Mouse (Mus musculus): ENCODE results near the gene Pabpn1l. TPM values are rescaled to one million over a fixed set of nuclear protein-coding genes. Genes with fewer than 3 reads are reported as not detected.

Gene Pabpn1l
- polyA plus RNA-seq, 1 experiment from 2014 or later: not detected

DNA sequence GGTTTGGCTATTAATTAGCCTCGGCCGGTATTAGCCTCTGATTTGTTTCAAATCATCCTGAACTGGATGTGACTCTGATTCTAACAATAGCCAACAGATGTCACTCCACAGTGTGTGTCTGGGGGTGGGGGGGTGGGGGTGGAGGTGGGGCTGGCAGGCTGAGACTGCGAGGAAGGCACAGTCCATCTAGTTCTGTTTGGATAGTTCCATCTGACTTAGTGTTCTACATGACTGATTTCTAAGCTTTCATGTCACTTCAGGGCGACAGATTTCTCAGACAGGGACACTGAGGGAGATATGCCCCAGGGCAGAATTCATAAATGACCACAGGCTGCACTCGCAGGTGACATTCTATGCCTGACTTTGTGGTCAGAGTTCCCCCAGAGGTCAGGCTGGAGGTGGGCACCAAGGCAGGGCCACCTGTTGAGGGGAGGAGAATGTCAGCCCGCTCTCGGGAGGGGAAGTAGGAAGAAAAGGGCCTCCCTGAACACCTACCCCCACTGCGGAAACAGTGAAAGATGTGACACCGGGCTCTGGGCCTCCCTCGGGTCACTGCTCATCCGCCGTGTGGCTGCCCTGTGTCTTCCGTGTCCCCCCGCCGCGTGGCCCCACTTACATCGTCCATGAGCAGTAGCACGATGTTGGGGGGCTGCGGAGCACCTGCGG is 11.8 kb downstream of the Pabpn1l start:
- peaks cover 21% of the 10 kb centered on the region for H3K4me1 ChIP-seq (replicated peaks)
- H3K9ac ChIP-seq (replicated peaks): peak overlapping the region; percentile 72
- 2% methylated on average over 20 of the region's 20 CpGs for WGBS
- H3K9me3 ChIP-seq: no peaks in the 10 kb centered on the region
- no peaks in the 10 kb centered on the region for H3K27me3 ChIP-seq
- peak overlapping the region; percentile 74 for H3K27ac ChIP-seq
- peak overlapping the region; percentile 61 for H3K4me3 ChIP-seq (replicated peaks)
- H3K36me3 ChIP-seq: 0 out of 2 replicates have a peak, but pooled peaks cover 7% of the 10 kb centered on the region
- peak overlapping the region; percentile 93 for H3K4me2 ChIP-seq (replicated peaks)
- peak; percentile 12; the same call in 1 of the 2 replicates for ATAC-seq

DNA sequence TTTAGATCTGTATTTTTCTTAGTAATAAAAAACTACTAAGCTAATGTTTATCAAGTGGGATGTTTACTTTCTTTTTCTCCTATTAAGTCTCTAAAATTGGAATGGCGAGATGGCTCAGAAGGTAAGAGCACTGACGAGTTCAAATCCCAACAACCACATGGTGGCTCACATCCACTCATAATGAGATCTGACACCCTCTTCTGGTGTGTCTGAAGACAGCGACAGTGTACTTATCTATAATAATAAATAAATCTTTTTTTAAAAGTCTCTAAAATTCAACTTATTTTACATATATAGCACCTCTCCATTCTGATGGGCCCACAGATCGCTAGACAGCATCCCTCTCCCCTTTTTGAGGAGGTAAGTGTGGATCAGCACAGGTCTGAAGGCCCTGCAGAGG is 12.3 kb downstream of the Pabpn1l start:
- Histone ChIP-seq H3K27ac (no peak overlapping the region), H3K9me3 (no peaks in the 10 kb centered on the region), H3K4me1 (replicated peaks) (peaks cover 21% of the 10 kb centered on the region), H3K27me3 (no peaks in the 10 kb centered on the region), H3K4me3 (replicated peaks) (0 out of 2 replicates have a peak overlapping the region, but pooled peaks have one; percentile 61), H3K9ac (replicated peaks) (no peak overlapping the region), H3K36me3 (0 out of 2 replicates have a peak, but pooled peaks cover 5% of the 10 kb centered on the region), H3K4me2 (replicated peaks) (peak overlapping the region; percentile 93)
- 57% methylated on average over 4 of the region's 4 CpGs for WGBS
- no peak for ATAC-seq

DNA sequence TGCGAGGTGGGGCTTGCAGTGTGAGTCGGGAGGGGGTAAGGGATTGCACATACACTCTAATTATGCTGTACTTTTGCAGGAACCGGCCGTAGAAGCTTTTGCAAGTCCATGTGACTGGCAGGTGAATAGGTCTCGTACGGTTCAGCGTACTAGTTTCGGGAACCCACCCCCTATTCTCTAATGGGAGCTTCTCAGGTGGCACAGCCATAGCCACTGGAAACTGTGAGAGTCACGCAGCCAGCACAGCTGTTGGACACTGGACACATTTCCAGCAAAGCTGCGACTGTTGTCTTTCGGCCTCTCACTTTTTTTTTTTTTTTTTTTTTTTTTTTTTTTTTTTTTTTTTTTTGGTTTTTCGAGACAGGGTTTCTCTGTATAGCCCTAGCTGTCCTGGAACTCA is 15.7 kb downstream of the Pabpn1l start:
- Histone ChIP-seq H3K4me1 (replicated peaks) (peaks cover 9% of the 10 kb centered on the region), H3K27me3 (no peaks in the 10 kb centered on the region), H3K4me2 (replicated peaks) (no peak overlapping the region), H3K36me3 (no peaks in the 10 kb centered on the region), H3K4me3 (replicated peaks) (no peak overlapping the region), H3K9ac (replicated peaks) (no peak overlapping the region), H3K9me3 (no peaks in the 10 kb centered on the region), H3K27ac (no peak overlapping the region)
- ATAC-seq: no peak
- 89% methylated on average over 11 of the region's 12 CpGs for WGBS

DNA sequence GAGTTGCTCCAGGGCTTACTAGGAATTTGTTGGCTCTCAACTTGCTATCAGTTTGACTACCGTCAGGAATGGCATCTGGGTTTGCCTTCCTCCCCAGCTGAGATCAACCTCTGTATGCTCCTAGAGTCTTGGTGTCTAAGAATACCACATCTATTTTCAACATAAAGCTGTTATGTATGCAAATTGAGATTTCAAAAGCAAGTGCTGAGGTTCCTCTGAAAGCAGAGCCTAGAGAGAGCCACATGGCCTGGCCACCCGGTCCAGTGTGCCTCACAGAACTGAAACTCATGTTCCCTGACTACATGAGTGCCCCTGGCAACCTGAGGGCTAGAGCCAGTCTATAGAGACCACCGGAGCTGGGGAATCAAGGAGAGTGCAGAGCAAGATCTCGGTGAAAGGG is 17.2 kb downstream of the Pabpn1l start:
- Histone ChIP-seq H3K4me3 (replicated peaks) (no peak overlapping the region), H3K9me3 (no peaks in the 10 kb centered on the region), H3K27ac (no peak overlapping the region), H3K4me1 (replicated peaks) (peaks cover 2% of the 10 kb centered on the region), H3K27me3 (no peaks in the 10 kb centered on the region), H3K4me2 (replicated peaks) (no peak overlapping the region), H3K9ac (replicated peaks) (no peak overlapping the region), H3K36me3 (no peaks in the 10 kb centered on the region)
- WGBS: 85% methylated on average over 4 of the region's 4 CpGs
- no peak for ATAC-seq

DNA sequence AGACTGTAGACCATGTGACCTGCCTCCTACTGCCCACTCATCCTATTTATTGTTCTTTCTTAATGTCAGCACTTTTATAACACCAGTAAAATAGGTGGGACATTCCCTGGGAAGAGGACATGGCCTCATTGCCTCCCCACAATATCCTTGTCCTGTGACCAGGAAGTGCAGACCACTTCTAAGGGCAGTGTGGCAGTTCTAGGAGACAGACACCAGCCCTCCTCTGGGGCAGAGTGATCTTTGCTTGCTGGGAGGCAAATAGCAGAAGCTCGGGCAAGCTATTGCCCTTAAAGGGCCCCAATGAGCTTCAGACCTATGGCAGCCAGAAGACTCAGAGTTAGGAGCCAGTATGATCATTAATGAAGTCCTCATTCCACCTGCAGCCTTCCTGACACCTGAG is 17.9 kb downstream of the Pabpn1l start:
- Histone ChIP-seq H3K27ac (no peak overlapping the region), H3K9ac (replicated peaks) (no peak overlapping the region), H3K9me3 (no peaks in the 10 kb centered on the region), H3K4me2 (replicated peaks) (no peak overlapping the region), H3K4me3 (replicated peaks) (no peak overlapping the region), H3K27me3 (no peaks in the 10 kb centered on the region), H3K36me3 (no peaks in the 10 kb centered on the region), H3K4me1 (replicated peaks) (no peaks in the 10 kb centered on the region)
- WGBS: 65% methylated on average over 1 of the region's 1 CpGs
- no peak for ATAC-seq

DNA sequence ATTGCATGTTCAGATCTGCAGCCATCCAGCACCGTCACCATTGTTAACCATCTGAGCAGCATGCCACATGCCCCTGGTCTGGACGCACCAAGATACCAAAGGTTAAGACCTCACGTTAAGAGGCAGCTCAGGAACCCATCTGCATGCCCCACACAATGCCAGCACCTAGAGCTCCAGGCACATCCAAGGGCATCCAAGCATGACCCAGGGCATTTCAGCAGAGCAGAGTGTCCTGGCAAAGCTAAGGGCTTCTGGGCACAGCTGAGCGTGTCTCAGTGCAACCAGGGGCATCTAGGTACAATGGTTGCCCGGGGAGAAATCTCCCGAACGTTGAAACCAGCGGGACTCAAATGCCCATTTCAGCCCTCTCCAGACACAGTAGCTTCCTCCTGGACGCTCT is 21.9 kb downstream of the Pabpn1l start:
- no peaks in the 10 kb centered on the region for H3K27me3 ChIP-seq
- H3K4me3 ChIP-seq (replicated peaks): no peak overlapping the region
- no peak for ATAC-seq
- no peaks in the 10 kb centered on the region for H3K4me1 ChIP-seq (replicated peaks)
- H3K36me3 ChIP-seq: no peaks in the 10 kb centered on the region
- no peak overlapping the region for H3K27ac ChIP-seq
- H3K4me2 ChIP-seq (replicated peaks): no peak overlapping the region
- WGBS: 90% methylated on average over 9 of the region's 9 CpGs
- no peaks in the 10 kb centered on the region for H3K9me3 ChIP-seq
- H3K9ac ChIP-seq (replicated peaks): no peak overlapping the region

DNA sequence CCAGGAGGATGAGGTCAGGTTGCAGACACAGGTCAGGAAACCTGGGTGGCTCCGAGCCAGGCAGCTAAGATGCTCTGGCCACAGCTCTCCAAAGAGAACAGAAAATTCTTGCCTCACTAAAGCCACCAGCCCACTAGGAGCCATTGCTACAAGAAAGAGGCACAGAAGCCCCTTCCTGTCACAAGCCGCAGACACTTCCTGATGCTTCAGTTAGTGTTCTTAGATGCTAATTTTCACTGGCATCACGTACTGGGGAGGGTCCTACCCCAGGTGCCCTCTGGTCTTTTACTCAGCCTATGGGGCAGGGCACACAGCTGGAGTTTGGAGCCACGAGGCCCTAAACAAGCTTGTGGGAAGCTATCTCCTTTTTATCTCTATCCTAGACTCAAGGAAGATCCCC is 26.5 kb downstream of the Pabpn1l start:
- no peaks in the 10 kb centered on the region for H3K4me1 ChIP-seq (replicated peaks)
- no peak overlapping the region for H3K27ac ChIP-seq
- H3K36me3 ChIP-seq: no peaks in the 10 kb centered on the region
- H3K4me2 ChIP-seq (replicated peaks): no peak overlapping the region
- no peak overlapping the region for H3K4me3 ChIP-seq (replicated peaks)
- H3K9ac ChIP-seq (replicated peaks): no peak overlapping the region
- no peaks in the 10 kb centered on the region for H3K9me3 ChIP-seq
- WGBS: 61% methylated on average over 4 of the region's 4 CpGs
- H3K27me3 ChIP-seq: no peaks in the 10 kb centered on the region
- no peak for ATAC-seq

DNA sequence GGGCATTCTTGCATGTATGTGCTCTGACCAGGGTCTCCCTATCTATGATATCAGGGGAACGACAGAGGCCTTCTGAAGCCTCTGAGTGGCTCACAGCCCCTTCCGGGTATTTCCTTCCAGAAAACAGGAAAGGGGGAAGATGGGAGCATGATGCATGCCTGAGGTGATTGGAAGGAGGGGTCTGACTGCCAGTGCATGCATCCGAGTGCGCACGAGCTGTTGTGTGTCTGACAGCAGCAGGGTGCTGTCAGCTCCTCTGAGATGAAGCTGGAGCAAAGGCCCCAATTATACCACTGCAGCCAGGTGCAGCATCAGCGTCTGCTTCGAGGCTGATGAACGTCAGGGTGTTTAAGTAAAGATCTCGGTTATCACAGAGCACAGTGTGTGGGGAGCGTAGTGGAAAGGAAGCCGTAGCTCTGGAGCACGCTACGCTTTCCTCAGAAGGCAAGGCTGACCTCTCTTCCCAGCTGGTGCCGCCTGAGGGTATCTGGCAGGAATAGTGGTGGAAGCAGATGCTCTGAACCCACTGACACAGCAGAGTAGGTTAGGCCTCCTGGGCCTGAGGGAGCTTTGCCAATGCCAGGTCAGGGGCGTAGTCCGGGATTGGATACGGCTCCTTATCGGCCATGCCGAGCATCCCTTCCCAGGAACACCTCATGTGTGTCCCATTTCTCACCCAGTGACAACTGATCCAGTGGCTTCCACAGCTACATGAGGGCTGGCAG is 28.6 kb downstream of the Pabpn1l start:
- peak overlapping the region; percentile 47; the same call in 1 of the 2 replicates for H3K27ac ChIP-seq
- H3K4me2 ChIP-seq (replicated peaks): no peak overlapping the region
- H3K36me3 ChIP-seq: no peaks in the 10 kb centered on the region
- no peak overlapping the region for H3K9ac ChIP-seq (replicated peaks)
- 83% methylated on average over 19 of the region's 19 CpGs for WGBS
- H3K4me3 ChIP-seq (replicated peaks): no peak overlapping the region
- no peaks in the 10 kb centered on the region for H3K9me3 ChIP-seq
- H3K27me3 ChIP-seq: no peaks in the 10 kb centered on the region
- H3K4me1 ChIP-seq (replicated peaks): no peaks in the 10 kb centered on the region
- no peak for ATAC-seq

DNA sequence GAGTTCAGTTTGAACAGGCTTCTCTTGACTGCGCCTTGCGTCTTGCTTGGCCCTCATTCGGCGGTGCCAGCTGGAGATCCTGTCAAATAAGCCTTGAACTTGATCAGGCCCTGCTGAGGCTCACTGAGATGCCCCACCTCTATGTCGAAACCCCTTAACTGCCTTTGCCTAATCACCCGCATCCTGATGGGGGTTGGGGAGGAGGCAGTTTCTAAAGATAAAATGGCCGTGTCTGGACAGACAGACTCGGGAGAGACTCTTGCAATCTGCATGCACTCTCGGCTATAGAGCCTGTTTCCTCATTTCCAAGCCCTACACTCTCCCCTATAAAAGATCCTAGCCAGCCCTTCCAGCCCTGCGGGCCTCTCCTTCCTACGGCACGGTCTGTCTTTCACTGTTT is 29.3 kb downstream of the Pabpn1l start:
- Histone ChIP-seq H3K27ac (0 out of 2 replicates have a peak overlapping the region, but pooled peaks have one; percentile 47), H3K9me3 (no peaks in the 10 kb centered on the region), H3K9ac (replicated peaks) (no peak overlapping the region; the same call in 1 of the 2 replicates), H3K4me1 (replicated peaks) (no peaks in the 10 kb centered on the region), H3K27me3 (no peaks in the 10 kb centered on the region), H3K36me3 (no peaks in the 10 kb centered on the region), H3K4me2 (replicated peaks) (no peak overlapping the region), H3K4me3 (replicated peaks) (no peak overlapping the region)
- 78% methylated on average over 12 of the region's 12 CpGs for WGBS
- no peak for ATAC-seq

DNA sequence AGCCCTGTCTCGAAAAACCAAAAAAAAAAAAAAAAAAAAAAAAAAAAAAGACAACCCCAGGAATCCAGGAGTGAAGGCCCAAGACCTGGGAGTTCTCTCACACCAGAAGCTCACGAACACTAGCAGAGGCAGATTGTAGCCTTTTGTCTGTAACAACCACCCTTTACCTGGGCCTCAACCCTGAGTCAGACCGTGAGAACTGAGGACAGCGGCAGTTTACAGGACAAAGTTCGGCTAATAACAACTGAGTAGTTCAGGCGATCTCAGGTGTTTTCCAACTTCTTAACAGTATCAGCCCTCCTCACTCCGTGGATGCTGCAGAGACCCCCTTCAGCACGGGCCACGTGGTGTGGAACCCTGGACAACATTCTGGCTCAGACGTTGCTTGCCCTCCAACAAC is 35.8 kb downstream of the Pabpn1l start:
- Histone ChIP-seq H3K4me3 (replicated peaks) (no peak overlapping the region), H3K9me3 (no peaks in the 10 kb centered on the region), H3K4me2 (replicated peaks) (no peak overlapping the region), H3K27ac (no peak overlapping the region), H3K27me3 (no peaks in the 10 kb centered on the region), H3K9ac (replicated peaks) (no peak overlapping the region), H3K36me3 (no peaks in the 10 kb centered on the region), H3K4me1 (replicated peaks) (peaks cover 11% of the 10 kb centered on the region; the same call in 1 of the 2 replicates)
- ATAC-seq: no peak
- 85% methylated on average over 10 of the region's 10 CpGs for WGBS

DNA sequence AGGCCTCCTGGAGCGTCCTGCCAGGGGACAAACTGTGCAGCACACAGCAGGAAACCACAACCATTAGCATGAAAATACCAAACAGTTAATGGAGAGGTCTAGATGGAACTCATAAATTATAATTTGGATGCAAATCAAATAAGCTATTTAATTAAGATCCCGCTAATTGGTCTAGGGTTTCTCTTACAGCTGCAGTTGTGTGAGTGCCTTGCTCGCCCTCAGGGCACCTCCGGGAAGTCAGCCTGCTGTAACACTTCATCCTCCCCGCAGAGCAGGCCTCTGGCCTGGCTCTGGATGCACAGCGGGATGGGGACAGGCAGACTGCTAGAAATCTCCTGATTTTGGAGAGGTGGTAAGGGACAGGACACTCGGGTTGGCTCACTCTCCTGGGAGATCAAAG is 36.4 kb downstream of the Pabpn1l start:
- Histone ChIP-seq H3K4me2 (replicated peaks) (no peak overlapping the region), H3K36me3 (no peaks in the 10 kb centered on the region), H3K27me3 (no peaks in the 10 kb centered on the region), H3K9ac (replicated peaks) (no peak overlapping the region), H3K27ac (no peak overlapping the region), H3K4me3 (replicated peaks) (no peak overlapping the region), H3K4me1 (replicated peaks) (peaks cover 11% of the 10 kb centered on the region; the same call in 1 of the 2 replicates), H3K9me3 (no peaks in the 10 kb centered on the region)
- ATAC-seq: no peak
- 58% methylated on average over 7 of the region's 7 CpGs for WGBS

DNA sequence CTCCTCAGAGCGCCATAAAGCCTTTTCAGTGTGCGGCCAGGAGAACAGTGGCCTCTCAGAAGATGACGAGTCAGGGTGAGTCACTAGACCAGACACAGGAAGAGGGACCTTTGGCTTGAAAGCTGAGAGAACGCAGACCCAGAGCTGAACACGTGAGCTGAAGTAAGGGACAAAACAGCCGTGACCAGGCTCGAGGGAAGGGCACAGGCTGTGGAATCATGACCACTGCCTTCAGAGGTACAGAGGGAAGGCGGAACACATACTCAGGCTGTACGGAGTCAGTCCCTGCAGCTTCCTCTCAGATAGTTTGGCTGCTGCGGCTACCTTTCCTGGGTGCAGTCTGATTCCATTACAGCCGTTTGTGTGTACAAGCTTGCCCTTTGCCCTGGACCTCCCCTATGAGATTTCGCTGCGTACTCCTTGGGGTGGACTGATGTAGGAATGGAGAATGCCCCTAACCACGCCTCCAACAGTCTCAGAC is 37.1 kb downstream of the Pabpn1l start:
- no peak for ATAC-seq
- peaks cover 11% of the 10 kb centered on the region; the same call in 1 of the 2 replicates for H3K4me1 ChIP-seq (replicated peaks)
- no peak overlapping the region for H3K27ac ChIP-seq
- H3K9me3 ChIP-seq: no peaks in the 10 kb centered on the region
- WGBS: 73% methylated on average over 14 of the region's 14 CpGs
- no peak overlapping the region for H3K4me2 ChIP-seq (replicated peaks)
- H3K36me3 ChIP-seq: no peaks in the 10 kb centered on the region
- H3K9ac ChIP-seq (replicated peaks): no peak overlapping the region
- no peaks in the 10 kb centered on the region for H3K27me3 ChIP-seq
- H3K4me3 ChIP-seq (replicated peaks): no peak overlapping the region
